1 mouse cellular context compared by ENCODE assay signal in the genomic region with DNA sequence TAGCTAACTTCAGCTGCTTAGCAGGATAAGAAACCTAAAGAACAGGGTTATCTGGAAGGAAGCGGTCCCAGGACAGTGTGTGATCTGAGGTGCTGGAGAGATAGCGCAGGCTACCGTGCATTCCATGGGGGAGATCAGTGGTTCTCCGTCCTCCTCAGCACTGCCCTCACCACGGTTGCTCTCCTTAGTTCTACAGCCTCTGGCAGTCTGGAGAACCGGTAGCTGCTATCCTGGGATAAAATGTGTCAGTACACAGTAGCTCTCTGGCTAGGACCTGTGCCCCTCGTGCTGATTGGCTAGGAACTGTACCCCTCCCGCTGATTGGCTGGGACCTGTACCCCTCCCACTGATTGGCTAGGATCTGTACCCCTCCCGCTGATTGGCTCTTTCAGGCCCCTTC.
TF ChIP-seq lines count a peak whose summit lies in the region.

No protein-coding gene starts in this region.

TF ChIP-seq in MEL, 35 proteins besides CTCF, POLR2A, EP300 and RAD21 (continued from another document):
- TF ChIP-seq NELFE (IDR thresholded peaks at IDR 0.05; ENCODE audit: low read depth, low read length) (peak; percentile 45), HCFC1 (IDR thresholded peaks at IDR 0.05; ENCODE audit: low read depth, low read length) (0 out of 2 replicates have a peak, but pooled peaks have one; percentile 10), MAX (IDR thresholded peaks at IDR 0.05; ENCODE audit: low read length) (peak; percentile 54; the same call in 1 of the 2 replicates)
